Mouse (Mus musculus): ENCODE measurements at regions not wholly inside any gene's neighbourhood (a gene's known extent, or its start where the extent isn't known, plus 50 kb on each side); places are given as distances from the start of the nearest gene placed in this dataset.

GRCm38 (mm10) chr15:84616880-84617279, 52.5 kb upstream of the Prr5 start:
- peak; percentile 81 for DNase-seq (ENCODE audit: low spot score)

- DNase-seq (ENCODE audit: low spot score), result peak; percentile 92
These were observed 55.6 kb upstream of the Prr5 start for GRCm38 (mm10) chr15:84613536-84614527.

GRCm38 (mm10) chr15:84612961-84613360, 55.3 kb upstream of the Rtl6 start:
- no peak for DNase-seq (ENCODE audit: low spot score)

- no peak for DNase-seq (ENCODE audit: low spot score)
These were observed 52.3 kb upstream of the Rtl6 start for GRCm38 (mm10) chr15:84609825-84610442.

- DNase-seq (ENCODE audit: low spot score), result no peak
These were observed 51.4 kb upstream of the Rtl6 start for GRCm38 (mm10) chr15:84609063-84609462.
